Mouse (Mus musculus) layer of hippocampus, postnatal 25 days (tissue): ENCODE measurements at regions not wholly inside any gene's neighbourhood (a gene's known extent, or its start where the extent isn't known, plus 50 kb on each side); places are given as distances from the start of the nearest gene placed in this dataset.

ENCODE experiments used
- DNase-seq, 2 experiments: peaks; one replicate each; pipeline ENCODE4 v3.0.0; 2022; ENCODE audit warnings: mixed read lengths in 2 of 2, low spot score in 1 of 2; ENCODE audit errors: extremely low spot score in 1 of 2

DNA sequence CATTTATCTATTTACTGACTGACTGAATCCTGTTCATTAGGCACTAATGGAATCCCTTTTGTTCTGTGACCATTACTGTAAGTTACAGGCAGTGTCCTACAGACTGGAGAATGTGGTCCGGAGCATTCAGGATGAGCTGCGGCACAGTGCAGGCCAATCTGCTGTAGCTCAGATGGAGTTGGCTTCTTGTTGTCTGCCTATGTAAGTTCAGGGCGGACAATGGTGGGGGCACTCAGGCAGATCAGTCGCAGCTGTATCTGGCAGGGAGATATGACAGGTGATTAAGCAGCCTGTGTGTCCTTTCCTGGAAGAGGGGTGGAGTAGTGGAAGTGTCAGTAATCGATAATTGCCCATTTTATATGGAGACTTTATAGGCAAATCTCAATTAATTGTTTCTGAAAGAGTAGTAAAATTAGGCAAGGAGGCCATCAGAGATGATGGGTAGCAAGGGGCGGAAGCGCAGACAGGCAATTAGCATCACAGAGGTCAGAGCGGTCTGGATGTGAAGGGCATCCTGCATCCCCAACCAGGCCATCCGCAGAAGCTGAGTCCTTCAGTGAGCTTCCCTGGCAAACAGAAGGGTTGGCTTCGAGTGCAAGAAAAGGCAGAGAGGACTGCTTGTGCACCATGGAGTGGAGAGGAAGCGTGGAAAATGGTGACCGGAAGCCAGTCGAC is 197.2 kb downstream of the Ppp4r2 start:
- DNase-seq: no peak

DNA sequence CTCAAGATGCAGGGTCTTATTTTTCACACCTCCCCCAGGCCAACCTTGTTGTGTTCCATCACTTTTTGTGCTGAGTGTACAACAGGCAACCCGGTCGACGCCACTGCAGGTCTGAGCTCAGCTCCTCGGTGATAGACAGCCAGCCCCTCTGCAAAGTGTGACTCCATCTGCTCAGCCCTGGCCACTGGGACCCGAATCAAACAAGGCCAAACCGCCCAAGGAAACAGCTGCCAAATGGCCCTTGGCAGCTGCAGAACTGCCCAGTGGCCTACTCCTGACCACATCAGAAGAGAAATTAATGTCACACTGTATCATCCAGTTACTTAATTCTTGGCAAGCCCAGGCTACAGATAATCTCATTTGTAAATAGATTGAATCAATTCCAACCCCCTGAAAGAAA is 213.3 kb downstream of the Ppp4r2 start:
- DNase-seq: no peak

DNA sequence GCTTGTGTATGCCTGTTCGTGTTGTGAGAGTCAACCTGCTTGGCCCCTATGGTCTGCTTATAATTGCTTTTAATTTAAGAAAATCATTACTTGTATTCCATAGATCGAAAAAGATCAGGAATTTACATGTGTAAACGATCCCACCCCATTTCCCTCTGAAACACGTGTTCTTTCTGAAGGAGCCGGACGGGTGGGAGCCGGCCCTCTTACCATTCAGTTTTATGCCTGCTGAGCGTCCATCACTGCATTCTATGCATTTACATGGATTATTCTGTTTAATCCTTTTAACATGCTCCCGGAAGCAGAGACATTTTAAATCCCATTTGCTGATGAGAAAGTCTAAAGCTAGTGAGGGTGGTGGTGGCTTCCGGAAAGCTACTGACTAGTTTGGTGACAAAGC is 213.8 kb downstream of the Ppp4r2 start:
- no peak for DNase-seq

DNA sequence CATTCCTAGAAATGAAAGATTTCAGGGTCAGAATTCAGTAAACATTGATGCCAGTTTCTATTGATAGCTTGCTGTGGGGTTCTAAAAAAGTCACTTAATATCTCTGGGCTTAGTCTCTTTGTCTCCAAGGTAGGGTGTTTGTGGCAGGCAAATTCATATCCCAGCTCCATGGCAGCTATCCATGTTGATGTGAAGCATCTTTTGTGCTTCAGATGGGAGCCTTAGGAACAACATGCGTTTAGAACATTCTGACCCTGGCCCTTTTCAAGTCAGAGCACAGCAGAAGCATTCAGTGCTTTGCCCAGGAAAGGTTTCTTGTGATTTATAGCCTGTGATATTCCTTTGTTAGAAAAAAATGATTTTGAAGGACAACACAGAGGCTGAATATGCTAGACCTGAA is 215.0 kb downstream of the Ppp4r2 start:
- no peak for DNase-seq

DNA sequence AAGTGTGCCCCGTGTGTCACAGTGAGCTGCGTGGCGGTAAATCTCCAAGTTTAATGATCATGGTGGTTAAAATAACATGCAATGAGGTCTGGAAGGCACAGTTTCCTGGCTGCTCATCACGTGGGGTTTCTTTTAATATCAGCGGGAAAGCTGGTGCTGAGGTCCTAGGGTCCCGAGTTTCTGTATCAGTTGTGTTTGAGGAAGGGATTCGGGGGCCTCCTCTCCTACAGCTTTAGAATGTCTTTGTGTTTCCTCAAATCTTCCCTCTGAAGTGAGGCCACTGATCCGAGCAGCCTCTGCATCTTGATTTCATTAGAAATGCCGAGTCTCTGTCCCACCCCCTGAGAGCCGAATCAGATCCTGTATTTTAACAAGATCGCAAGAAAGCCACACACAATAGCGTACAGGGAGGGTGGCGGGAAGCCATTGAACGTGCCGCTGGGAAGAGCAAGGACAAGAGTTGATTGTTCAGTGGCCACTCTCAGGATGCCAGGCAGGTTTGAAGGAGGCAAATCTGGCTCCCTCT is 215.5 kb downstream of the Ppp4r2 start:
- no peak for DNase-seq

DNA sequence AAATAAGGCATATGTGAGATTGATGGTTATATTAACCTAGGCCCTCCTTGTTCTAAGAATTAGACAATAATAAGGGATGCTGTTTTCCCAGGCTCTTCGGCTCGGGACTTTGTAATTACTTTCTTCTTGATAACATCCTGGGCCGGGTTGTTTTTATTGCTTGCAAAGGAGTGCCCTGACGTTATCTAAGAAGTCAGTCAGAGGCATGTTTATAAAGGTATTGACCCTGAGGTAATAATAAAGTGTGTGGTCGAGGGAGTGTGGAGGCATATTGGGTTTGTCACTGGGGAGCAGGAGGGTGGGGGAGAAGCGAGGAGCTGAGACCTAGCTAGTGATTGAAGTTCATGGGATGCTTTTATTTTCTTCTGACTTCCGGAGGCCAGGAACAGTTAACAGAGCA is 221.5 kb downstream of the Ppp4r2 start:
- DNase-seq: no peak

DNA sequence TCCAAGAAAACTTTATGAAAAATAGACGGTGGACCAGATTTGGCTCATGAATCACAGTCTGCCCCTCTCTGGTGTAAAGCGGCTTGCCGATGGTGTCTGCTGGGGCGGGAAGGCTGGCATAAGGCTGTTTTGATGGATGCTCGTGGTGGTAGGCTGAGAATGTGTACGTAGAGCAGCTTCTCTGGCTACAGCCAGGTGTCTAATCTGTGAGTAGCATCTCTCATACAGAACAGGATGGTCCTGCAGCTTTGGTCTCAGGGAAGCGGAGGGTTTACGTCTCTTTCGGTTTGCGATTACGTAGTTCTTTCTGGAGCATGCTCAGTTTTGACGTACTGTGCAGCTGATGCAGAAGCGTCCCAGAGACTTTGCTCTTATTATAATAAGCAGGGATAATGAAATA is 222.9 kb downstream of the Ppp4r2 start:
- DNase-seq: peak; percentile 12 to 37

DNA sequence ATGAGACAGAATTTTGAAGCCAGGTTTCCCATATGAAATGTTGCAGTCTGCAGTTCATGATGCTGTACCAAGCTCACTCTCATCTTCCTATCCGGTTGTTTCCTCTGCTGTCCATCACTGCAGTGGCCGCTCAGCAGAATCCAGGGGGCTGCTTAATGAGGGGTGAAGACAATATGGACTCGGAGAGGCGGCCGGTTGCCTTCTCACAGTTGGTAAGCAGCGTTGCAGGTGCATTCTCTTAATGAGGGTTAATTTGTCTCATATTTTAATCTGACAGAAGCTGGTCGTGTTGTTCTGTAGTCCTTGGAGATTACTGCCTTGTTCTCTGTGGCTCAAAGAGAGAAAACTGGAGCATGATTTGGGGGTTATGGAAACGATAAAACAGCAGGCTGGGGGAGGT is 225.6 kb downstream of the Ppp4r2 start:
- DNase-seq: no peak

DNA sequence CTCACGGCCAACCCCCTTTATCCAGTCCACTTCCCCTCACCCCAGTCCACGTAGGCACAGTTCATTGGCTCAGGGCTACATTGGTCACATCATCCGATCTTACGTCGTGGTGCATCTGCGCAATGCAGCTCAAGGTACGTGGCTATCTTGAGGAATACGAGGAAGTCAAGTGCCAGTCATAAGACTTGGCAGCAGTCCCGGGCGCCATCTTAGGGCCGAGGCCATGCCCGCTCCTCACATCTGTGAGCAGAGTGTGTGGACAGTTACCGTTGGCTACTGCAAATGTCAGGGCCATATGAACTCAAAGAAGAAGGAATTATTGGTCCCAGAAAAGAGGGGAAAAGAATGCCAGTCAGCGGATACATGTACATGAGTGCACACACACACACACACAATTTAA is 228.8 kb downstream of the Ppp4r2 start:
- DNase-seq: no peak

DNA sequence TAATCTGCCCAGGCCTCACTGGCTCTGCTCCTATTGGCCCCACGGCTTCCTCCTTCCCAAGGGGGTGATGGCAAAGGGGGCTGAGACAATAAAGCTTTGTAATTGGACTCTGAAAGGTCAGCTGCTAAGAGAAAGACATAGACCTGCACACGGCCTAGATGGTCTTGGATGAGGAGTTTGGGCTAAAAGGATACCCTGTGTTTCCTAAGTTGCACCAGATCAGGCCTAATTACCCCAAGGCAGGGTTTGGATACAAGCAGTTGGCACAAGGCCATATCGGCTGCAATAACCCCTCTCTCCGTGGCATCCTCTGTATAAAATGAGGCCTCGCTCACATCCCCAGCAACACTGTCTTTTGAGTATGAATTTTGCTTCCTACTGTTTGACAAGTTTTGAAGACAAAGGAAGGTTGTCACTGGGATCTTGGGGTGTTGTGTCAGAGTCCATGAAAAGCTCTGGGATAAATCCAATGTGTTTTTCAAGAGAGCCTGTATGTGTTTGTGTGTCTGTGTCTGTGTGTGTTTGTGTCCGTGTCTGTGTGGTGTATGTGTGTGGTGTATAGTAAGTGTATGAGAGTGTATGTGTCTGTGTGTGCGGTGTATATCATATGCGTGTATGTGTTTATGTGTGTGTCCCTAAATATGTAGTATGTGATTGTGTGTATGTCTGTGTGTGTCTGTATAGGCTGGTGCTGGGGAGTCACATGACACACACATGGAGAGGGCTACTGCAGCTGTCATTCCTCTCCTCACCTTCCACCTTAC is 242.5 kb downstream of the Ppp4r2 start:
- DNase-seq: no peak

DNA sequence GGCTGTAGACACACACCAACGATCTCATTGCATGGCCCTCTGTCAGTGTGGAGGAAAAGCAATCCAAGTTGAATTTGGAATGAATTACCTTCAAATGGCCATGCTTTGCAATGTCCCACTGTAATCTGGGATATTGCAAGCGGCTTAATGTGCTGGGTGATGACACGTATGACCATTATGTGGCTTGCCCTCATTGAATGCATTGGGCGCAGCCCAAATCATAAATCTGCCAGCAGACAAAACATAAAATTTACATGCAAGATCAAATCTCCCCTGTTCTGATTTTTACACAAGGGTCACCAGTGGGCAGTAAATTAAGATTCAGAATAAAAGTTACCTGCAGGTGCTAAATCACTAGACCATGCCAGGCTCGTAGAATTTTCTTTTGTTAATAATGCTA is 244.9 kb downstream of the Ppp4r2 start:
- no peak for DNase-seq

DNA sequence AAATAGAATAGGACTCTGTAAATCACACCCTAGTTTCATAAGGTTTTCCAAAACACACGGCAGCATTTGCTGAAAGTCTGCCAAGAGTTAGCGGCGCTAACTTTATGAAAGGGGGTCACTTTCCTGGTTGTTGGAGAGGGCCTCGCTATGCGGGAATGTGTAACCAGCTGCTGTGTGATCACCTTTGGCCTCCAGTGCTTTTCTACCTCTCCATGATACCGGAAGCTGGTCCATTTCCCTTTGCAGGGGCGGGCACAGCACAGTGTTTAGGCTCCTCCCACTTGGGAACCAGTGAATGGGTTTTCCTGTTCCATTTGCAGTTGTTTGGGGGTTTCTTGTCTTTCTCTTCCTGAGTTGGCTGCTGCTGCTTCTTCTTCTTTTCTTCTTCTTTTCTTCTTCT is 250.3 kb downstream of the Ppp4r2 start:
- DNase-seq: no peak

DNA sequence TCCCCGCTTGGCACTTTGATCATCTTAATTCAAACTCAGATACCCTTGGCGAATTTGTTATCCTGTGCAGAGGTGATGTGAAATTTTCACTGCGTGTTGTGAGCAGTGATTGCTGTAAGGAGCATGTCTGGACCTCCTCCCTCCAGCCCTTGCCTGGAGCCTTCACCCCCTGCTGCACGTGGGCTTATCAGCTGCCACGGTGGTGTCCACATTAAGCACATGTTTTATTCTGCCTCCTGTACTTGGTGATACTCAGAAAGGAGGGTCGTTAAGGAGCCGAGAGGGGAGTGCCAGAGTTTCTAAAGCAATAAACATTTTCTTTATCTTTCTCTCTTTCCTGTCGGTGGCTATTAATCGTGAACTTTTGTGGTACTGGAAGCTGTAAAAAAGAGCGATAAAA is 258.8 kb downstream of the Ppp4r2 start:
- no peak for DNase-seq
